In genomic region chr7:3616389-3617241, GRCm38 (mm10) we compare ENCODE assay signal across 8 mouse cellular contexts. TPM values are rescaled to one million over a fixed set of nuclear protein-coding genes. Genes with fewer than 3 reads are reported as not detected.
A peak's percentile ranks its signal among the peaks of the same experiment; 100 is the strongest.
DNase-seq lines count a peak whose midpoint lies in the region; ATAC-seq and TF ChIP-seq lines count a peak whose summit lies in the region.

No protein-coding gene starts in this region.

- no peaks in the 10 kb centered on the region for H3K79me2 ChIP-seq in heart, adult 2 months (replicated peaks; ENCODE audit: control insufficient read depth, insufficient read depth, low read length)

- peak overlapping the region; percentile 81; the same call in 1 of the 2 replicates for H3K27ac ChIP-seq in heart, adult 2 months
- H3K27ac ChIP-seq in hindbrain, embryonic 14.5 days, result no peak overlapping the region
- H3K27ac ChIP-seq in midbrain, embryonic 11.5 days (ENCODE audit: low read depth, low read length), result no peak overlapping the region

- no peak overlapping the region for H3K9ac ChIP-seq in heart, adult 2 months (ENCODE audit: low read depth, low read length)
- no peak overlapping the region for H3K9ac ChIP-seq in hindbrain, embryonic 14.5 days
- H3K9ac ChIP-seq in midbrain, embryonic 11.5 days (ENCODE audit: low read length), result no peak overlapping the region

- peak overlapping the region; percentile 86 for H3K4me2 ChIP-seq in hindbrain, embryonic 14.5 days (replicated peaks)
- peak overlapping the region; percentile 55; the same call in 1 of the 2 replicates for H3K4me2 ChIP-seq in midbrain, embryonic 11.5 days

- H3K4me1 ChIP-seq in heart, adult 2 months (ENCODE audit: control insufficient read depth, insufficient read depth, low read length), result no peaks in the 10 kb centered on the region
- peaks cover 12% of the 10 kb centered on the region for H3K4me1 ChIP-seq in hindbrain, embryonic 14.5 days (replicated peaks; ENCODE audit: control insufficient read depth, insufficient read depth, low read length)
- peaks cover 5% of the 10 kb centered on the region; the same call in 1 of the 2 replicates for H3K4me1 ChIP-seq in midbrain, embryonic 11.5 days (ENCODE audit: control insufficient read depth, insufficient read depth, low read length)

- H3K36me3 ChIP-seq in heart, adult 2 months (ENCODE audit: control insufficient read depth, insufficient read depth, low read length), result no peaks in the 10 kb centered on the region
- H3K36me3 ChIP-seq in hindbrain, embryonic 14.5 days (replicated peaks; ENCODE audit: control insufficient read depth, insufficient read depth), result peaks cover 30% of the 10 kb centered on the region
- peaks cover 3% of the 10 kb centered on the region; the same call in 1 of the 2 replicates for H3K36me3 ChIP-seq in midbrain, embryonic 11.5 days (ENCODE audit: control insufficient read depth, insufficient read depth, low read length)

- WGBS in heart, adult 2 months, result 41% methylated on average over 6 of the region's 6 CpGs
- 42% methylated on average over 6 of the region's 6 CpGs for WGBS in hindbrain, embryonic 14.5 days
- 41% methylated on average over 6 of the region's 6 CpGs for WGBS in midbrain, embryonic 11.5 days

- intact Hi-C loops in heart, adult 2 months (cut with DNase I), result loop anchor here (1.0 kb wide), 1 partner anchor 13 kb away; the partner anchor contains the start of genes Prpf31 and Tfpt

- no peak for DNase-seq in heart, adult 2 months
- DNase-seq in heart, adult 9 months (ENCODE audit: low spot score in 2 of 2), result no peak
- peak; percentile 57 to 65 for DNase-seq in right cerebral cortex, adult 2 months (ENCODE audit: low spot score in 2 of 2)
- no peak for DNase-seq in right cerebral cortex, adult 18-20 months
- DNase-seq in hindbrain, embryonic 14.5 days (ENCODE audit: low spot score), result no peak
- no peak for DNase-seq in midbrain, embryonic 11.5 days (ENCODE audit: low spot score, missing footprints)
- DNase-seq in urinary bladder, postnatal 10 days (ENCODE audit: low spot score), result no peak
- no peak for DNase-seq in gastrocnemius, postnatal 10 days

- H3K27me3 ChIP-seq in heart, adult 2 months (ENCODE audit: control insufficient read depth, insufficient read depth, low read length), result no peaks in the 10 kb centered on the region
- no peaks in the 10 kb centered on the region for H3K27me3 ChIP-seq in hindbrain, embryonic 14.5 days (ENCODE audit: control insufficient read depth, insufficient read depth, low read length)
- no peaks in the 10 kb centered on the region for H3K27me3 ChIP-seq in midbrain, embryonic 11.5 days (ENCODE audit: control insufficient read depth, insufficient read depth, low read length)

- TF ChIP-seq CTCF in heart, adult 2 months (IDR thresholded peaks at IDR 0.05), result peak; percentile 65

- peak overlapping the region; percentile 92; the same call in 1 of the 2 replicates for H3K4me3 ChIP-seq in heart, adult 2 months
- H3K4me3 ChIP-seq in hindbrain, embryonic 14.5 days (replicated peaks; ENCODE audit: low read length), result peak overlapping the region; percentile 74
- H3K4me3 ChIP-seq in midbrain, embryonic 11.5 days (ENCODE audit: low read depth, low read length), result peak overlapping the region; percentile 75

- no peak for TF ChIP-seq EP300 in heart, adult 2 months (IDR thresholded peaks at IDR 0.05; ENCODE audit: insufficient read depth, low read depth, low read length)

- TF ChIP-seq POLR2A in heart, adult 2 months (IDR thresholded peaks at IDR 0.05; ENCODE audit: insufficient read depth, low read depth, low read length), result no peak

- no peaks in the 10 kb centered on the region for H3K9me3 ChIP-seq in hindbrain, embryonic 14.5 days (ENCODE audit: control insufficient read depth, low read length)
- no peaks in the 10 kb centered on the region for H3K9me3 ChIP-seq in midbrain, embryonic 11.5 days (ENCODE audit: control insufficient read depth, low read length)

- peak; percentile 3; the same call in 1 of the 2 replicates for ATAC-seq in hindbrain, embryonic 14.5 days (ENCODE audit: low FRiP score)
- peak; percentile 74 for ATAC-seq in midbrain, embryonic 11.5 days (ENCODE audit: low FRiP score)

RNA-seq across cellular contexts. Expression of gene Ndufa3, which starts 0.6 kb away (rescaled TPM):
- 1,000 to 10,000 TPM; 1,765 to 2,117 TPM for total RNA-seq in heart, adult 2 months (2021)
- polyA plus RNA-seq in heart, adult 2 months (2012; rRNA removed), result 956 and 1,299 TPM in 2 replicates
- polyA plus RNA-seq in hindbrain, embryonic 14.5 days (2014; fragmentation: Nextera tagmentation; extraction: Ambion mirVana), result 503 and 642 TPM in 2 replicates
- 299 and 373 TPM in 2 replicates for polyA plus RNA-seq in midbrain, embryonic 11.5 days (2014; fragmentation: Nextera tagmentation; extraction: Ambion mirVana)
- 100 to 1,000 TPM; 680 to 749 TPM for total RNA-seq in gastrocnemius, postnatal 10 days (2021)

RNA-seq across cellular contexts. Expression of gene Oscar, which starts 0.7 kb away (rescaled TPM):
- total RNA-seq in heart, adult 2 months (2021), result under 1 TPM in 1 of 2 experiments, not detected in 1; 0.21 TPM
- polyA plus RNA-seq in heart, adult 2 months (2012; rRNA removed), result 0.45 and 0.91 TPM in 2 replicates
- polyA plus RNA-seq in hindbrain, embryonic 14.5 days (2014; fragmentation: Nextera tagmentation; extraction: Ambion mirVana), result 0.39 and 0.70 TPM in 2 replicates
- polyA plus RNA-seq in midbrain, embryonic 11.5 days (2014; fragmentation: Nextera tagmentation; extraction: Ambion mirVana), result 0.08 and 0.25 TPM in 2 replicates
- 1 to 10 TPM in 1 of 2 experiments, not detected in 1; 1.0 TPM for total RNA-seq in gastrocnemius, postnatal 10 days (2021)

RNA-seq across cellular contexts. Expression of gene Tfpt, which starts 13.1 kb away (rescaled TPM):
- total RNA-seq in heart, adult 2 months (2021), result 10 to 100 TPM; 16.9 to 21.1 TPM
- polyA plus RNA-seq in heart, adult 2 months (2012; rRNA removed), result 8.0 and 8.8 TPM in 2 replicates
- polyA plus RNA-seq in hindbrain, embryonic 14.5 days (2014; fragmentation: Nextera tagmentation; extraction: Ambion mirVana), result 27.0 and 31.7 TPM in 2 replicates
- polyA plus RNA-seq in midbrain, embryonic 11.5 days (2014; fragmentation: Nextera tagmentation; extraction: Ambion mirVana), result 29.9 and 31.0 TPM in 2 replicates
- 10 to 100 TPM; 13.1 to 18.2 TPM for total RNA-seq in gastrocnemius, postnatal 10 days (2021)

RNA-seq across cellular contexts. Expression of gene Prpf31, which starts 13.2 kb away (rescaled TPM):
- 10 to 100 TPM; 24.1 to 24.4 TPM for total RNA-seq in heart, adult 2 months (2021)
- 21.5 and 30.3 TPM in 2 replicates for polyA plus RNA-seq in heart, adult 2 months (2012; rRNA removed)
- polyA plus RNA-seq in hindbrain, embryonic 14.5 days (2014; fragmentation: Nextera tagmentation; extraction: Ambion mirVana), result 79.5 and 80.8 TPM in 2 replicates
- polyA plus RNA-seq in midbrain, embryonic 11.5 days (2014; fragmentation: Nextera tagmentation; extraction: Ambion mirVana), result 140 and 148 TPM in 2 replicates
- 10 to 100 TPM; 30.8 to 31.6 TPM for total RNA-seq in gastrocnemius, postnatal 10 days (2021)

RNA-seq across cellular contexts. Expression of gene Cnot3, which starts 28.5 kb away (rescaled TPM):
- total RNA-seq in heart, adult 2 months (2021), result 10 to 100 TPM; 22.1 to 23.1 TPM
- 20.3 and 33.2 TPM in 2 replicates for polyA plus RNA-seq in heart, adult 2 months (2012; rRNA removed)
- polyA plus RNA-seq in hindbrain, embryonic 14.5 days (2014; fragmentation: Nextera tagmentation; extraction: Ambion mirVana), result 34.4 and 39.2 TPM in 2 replicates
- 53.6 and 63.0 TPM in 2 replicates for polyA plus RNA-seq in midbrain, embryonic 11.5 days (2014; fragmentation: Nextera tagmentation; extraction: Ambion mirVana)
- 10 to 100 TPM; 27.6 to 30.4 TPM for total RNA-seq in gastrocnemius, postnatal 10 days (2021)

Comparison
In these comparisons a context has a peak if more than half of its experiments do, and no peak if none do; other contexts are left out.
1. DNase-seq: peak in right cerebral cortex, adult 2 months (2 of 2); none in heart, adult 2 months (0 of 2), heart, adult 9 months (0 of 2), right cerebral cortex, adult 18-20 months (single experiment), hindbrain, embryonic 14.5 days (single experiment), midbrain, embryonic 11.5 days (single experiment), urinary bladder, postnatal 10 days (single experiment) and gastrocnemius, postnatal 10 days (single experiment).
2. Peak in every context shown above with its lines, with median percentiles within 50 percentile points of each other: H3K4me3 ChIP-seq.